Mouse (Mus musculus) C2C12 (cell line): ENCODE measurements around the gene Yjefn3.
"Not testable (repeated sequence)": the region's sequence is repeated elsewhere in the genome, so short reads cannot be mapped to it uniquely, and the experiment has no call there.

ENCODE experiments used
- CEBPB ChIP-seq: IDR thresholded peaks from one replicate; pipeline ENCODE4 v1.6.1; 2011; ENCODE audit warnings: low read depth, mild to moderate bottlenecking, control low read depth, moderate library complexity
- CTCF ChIP-seq: IDR thresholded peaks from one replicate; pipeline ENCODE4 v1.5.1; 2011; ENCODE audit not compliant: control insufficient read depth, insufficient read depth, insufficient read length
- FOSL1 ChIP-seq: IDR thresholded peaks from one replicate; pipeline ENCODE4 v1.8.0; 2011; ENCODE audit warnings: mild to moderate bottlenecking, low read length; ENCODE audit not compliant: poor library complexity, insufficient read depth, severe bottlenecking
- MAX ChIP-seq: IDR thresholded peaks from one replicate; pipeline ENCODE4 v1.6.1; 2011; ENCODE audit warnings: mild to moderate bottlenecking, control low read depth
- MYOD1 ChIP-seq: IDR thresholded peaks from one replicate; pipeline ENCODE4 v1.6.1; 2011; ENCODE audit warnings: low read depth; ENCODE audit not compliant: control insufficient read depth, insufficient read length
- MYOG ChIP-seq: IDR thresholded peaks from one replicate; pipeline ENCODE4 v1.6.1; 2011; ENCODE audit not compliant: control insufficient read depth, insufficient read length; ENCODE audit errors: extremely low read depth
- USF1 ChIP-seq: IDR thresholded peaks from one replicate; pipeline ENCODE4 v1.6.1; 2011; ENCODE audit warnings: low read depth, mild to moderate bottlenecking, control low read depth, moderate library complexity

DNA sequence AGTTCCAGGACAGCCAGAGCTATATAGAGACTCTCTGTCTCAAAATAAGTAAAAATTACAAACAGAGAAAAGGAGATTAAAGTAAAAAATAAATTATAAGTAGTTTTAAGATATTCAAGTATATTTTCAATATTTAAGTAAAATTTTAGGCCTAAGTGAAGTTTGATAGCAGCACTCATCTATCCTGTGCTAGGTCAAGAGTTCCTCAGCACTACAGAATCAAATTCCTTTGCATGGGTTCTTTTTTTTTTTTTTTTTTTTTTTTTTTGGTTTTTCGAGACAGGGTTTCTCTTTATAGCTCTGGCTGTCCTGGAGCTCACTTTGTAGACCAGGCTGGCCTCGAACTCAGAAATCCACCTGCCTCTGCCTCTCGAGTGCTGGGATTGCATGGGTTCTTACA, 40.0 kb upstream of the Yjefn3 start:
- TF ChIP-seq CTCF, FOSL1, MYOD1, USF1, MYOG, CEBPB, MAX: not testable (repeated sequence)
